Mouse (Mus musculus) C2C12 (cell line): ENCODE data around the gene Rd3l.

ENCODE experiments used
- CTCF ChIP-seq: IDR thresholded peaks from one replicate; pipeline ENCODE4 v1.5.1; 2011; ENCODE audit not compliant: control insufficient read depth, insufficient read depth, insufficient read length
- MYOG ChIP-seq: IDR thresholded peaks from one replicate; pipeline ENCODE4 v1.6.1; 2011; ENCODE audit not compliant: control insufficient read depth, insufficient read length; ENCODE audit errors: extremely low read depth

DNA sequence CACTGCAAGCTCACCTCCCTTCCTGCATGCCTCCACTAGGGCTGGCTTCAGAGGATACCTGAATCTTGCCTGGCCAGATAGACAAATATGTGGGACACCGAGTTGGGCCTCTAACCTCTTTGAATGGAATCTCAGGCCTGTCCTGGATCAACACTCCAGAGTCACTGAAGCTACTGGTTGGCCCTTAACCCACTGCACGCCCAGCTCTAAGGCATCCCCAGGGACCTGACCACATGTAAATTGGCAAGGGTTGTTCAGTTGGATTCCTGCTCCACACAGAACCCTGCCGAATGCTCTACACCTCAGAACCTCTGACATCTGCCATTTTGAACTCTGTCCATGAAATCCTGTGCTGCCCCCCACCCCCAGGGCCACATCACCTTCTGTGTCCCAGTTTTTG is 48.6 kb downstream of the Rd3l start:
- TF ChIP-seq MYOG = no peak
- TF ChIP-seq CTCF = no peak
